Mouse (Mus musculus) adrenal gland (tissue): Measurements from ENCODE around the gene Slc39a2.
"Not testable (repeated sequence)": the region's sequence is repeated elsewhere in the genome, so short reads cannot be mapped to it uniquely, and the experiment has no call there.

Experiments used
- intact Hi-C: fragments of 180-260 bp; cut with DNase I; formaldehyde crosslinking; loops from one replicate; pipeline ENCODE4 v1.15.1; 2025
- long read RNA-seq, 2 experiments: library from polyadenylated mRNA; unstranded; transcript quantifications; one replicate each; pipeline ENCODE4 v2.0.0; 2020; ENCODE audit warnings: borderline replicate concordance in 1 of 2; ENCODE audit not compliant: insufficient replicate concordance in 1 of 2

Gene Slc39a2
- long read RNA-seq, experiment 1: 0 reads
- long read RNA-seq, experiment 2, partial matches to known transcripts: 1 of 1 reads
- long read RNA-seq, experiment 2, other reads (novel, unspliced or antisense): 0 of 1 reads

DNA sequence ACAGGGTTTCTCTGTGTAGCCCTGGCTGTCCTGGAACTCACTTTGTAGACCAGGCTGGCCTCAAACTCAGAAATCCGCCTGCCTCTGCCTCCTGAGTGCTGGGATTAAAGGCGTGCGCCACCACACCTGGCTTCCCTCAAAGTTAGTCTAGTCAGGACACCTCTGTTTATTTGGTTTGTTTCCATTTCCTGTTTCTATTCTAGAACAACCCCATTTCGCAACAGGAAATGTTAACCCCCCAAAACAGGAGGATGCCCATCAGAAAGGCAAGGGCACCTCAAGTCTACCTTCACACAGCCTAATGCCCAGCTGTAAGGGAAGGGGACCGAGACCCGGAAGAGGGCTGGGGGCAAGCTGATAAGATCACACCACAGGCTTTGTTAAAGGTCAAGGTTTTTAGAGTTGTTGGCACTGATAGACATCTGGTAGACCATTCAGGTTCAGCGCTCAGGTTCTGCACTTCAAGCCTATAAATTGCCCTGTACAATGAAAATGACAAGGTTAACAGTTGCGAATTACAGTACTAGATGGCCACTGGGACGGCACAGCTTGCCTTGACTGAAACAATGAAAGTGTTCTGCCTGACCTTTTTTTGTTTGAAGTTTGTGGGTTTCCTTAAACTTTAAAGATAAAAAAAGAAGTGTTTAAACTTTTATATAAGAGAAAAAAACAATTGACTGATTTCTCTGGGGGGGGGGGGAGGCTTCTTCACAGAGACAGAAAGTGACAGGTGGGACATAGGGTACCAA, at the start of gene Slc39a2:
Gene Slc39a2, plus strand, starts transcription at position 699 of the 749 bp plus-strand sequence.
- intact Hi-C loops: no loop called here

DNA sequence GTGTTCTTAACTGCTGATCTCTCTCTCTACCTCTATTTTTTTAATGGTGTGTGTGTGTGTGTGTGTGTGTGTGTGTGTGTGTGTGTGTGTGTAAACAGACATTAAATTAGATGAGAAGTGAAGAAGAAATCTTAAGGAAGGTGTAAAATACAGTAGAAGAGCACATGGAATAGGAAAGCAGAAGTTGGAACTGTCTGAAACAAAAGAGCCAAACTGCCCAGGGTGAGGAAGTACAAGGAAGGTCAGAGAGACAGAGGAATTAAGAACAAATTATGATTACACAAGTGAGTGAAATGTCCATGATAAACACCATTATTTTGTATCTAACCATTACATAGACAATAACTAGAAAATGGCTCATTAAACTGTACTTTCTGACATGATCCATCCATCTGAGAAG, 48.8 kb upstream of the Slc39a2 start:
- intact Hi-C loops: no loop called here

DNA sequence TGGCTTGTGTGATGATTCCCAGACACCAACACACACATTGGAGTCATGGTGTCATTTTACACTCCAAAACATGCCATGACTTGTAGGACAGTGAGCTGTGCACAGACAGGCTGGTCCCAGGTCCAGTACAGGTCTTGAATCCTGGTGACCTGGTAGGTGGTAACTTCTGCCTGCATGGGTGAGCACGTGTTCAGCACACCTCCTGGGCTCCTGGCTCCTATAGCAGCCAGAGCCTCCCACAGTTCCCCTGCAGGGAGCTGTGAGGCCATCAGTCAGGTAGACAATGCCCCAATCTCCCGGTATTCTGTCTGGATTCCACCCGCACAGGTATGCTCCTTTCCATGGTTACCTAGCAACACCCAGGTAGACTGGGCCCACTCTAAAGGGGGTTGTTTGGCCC, 46.1 kb upstream of the Slc39a2 start:
- intact Hi-C loops: no loop called here

DNA sequence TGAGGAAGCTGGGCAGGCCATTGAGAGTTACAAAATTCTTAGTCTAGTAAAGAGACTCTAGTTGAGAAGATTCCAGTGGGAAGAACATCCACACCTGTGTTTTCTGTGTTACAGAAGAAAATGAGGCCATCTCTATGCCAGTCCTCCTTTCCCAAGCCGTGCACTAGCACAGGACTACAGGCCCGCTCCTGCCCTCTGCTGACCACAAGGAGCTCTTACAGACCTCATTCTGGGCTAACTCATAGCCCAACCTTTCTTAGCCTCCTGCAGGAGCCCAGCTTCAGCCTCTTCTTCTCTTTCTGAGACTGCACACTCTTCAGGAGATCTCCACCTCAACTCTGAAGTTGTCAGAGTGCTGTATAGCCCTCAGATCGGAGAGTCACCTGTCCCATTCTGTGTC, 41.7 kb upstream of the Slc39a2 start:
- intact Hi-C loops: not testable (repeated sequence)

DNA sequence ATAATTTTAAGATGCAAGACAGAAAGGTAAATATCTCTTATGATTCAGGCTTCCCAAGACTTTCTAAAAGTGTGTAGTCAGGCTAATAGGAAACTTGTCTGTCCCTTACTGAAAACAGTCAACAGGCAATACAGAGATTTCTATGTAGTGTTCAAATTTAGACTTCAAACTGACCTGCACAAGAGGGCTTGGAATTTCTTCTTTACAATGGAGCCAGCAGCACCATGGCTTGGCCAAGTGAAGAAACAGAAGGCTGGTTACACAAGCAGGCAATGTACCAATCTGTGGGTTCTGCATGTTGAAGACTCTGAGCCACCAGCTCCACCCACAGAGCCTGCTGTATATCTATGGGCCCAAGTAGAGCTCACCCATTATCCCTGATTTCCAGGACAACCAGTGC, 39.3 kb upstream of the Slc39a2 start, which contains the start of gene Ear6:
Gene Ear6, plus strand, starts transcription at position 301 of the 400 bp plus-strand sequence.
- intact Hi-C loops: no loop called here

DNA sequence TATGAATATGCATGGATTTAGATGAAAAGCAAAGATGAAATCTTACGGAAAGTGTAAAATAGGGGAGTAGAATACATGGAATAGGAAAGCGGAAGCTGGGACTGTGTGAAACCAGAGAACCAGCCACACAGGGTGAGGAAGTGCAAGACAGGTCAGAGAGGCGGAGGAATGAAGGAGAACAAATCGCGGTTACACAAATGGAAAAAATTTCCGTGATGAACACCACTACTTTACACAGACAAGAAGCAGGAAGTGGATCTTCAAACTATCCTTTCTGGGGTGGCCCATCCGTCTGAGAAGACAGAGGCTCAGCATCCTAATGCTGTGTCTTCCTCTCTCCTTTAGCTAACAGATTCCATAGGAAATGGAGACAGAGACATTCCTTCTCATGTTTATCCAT, 37.4 kb upstream of the Slc39a2 start:
- intact Hi-C loops: not testable (repeated sequence)

DNA sequence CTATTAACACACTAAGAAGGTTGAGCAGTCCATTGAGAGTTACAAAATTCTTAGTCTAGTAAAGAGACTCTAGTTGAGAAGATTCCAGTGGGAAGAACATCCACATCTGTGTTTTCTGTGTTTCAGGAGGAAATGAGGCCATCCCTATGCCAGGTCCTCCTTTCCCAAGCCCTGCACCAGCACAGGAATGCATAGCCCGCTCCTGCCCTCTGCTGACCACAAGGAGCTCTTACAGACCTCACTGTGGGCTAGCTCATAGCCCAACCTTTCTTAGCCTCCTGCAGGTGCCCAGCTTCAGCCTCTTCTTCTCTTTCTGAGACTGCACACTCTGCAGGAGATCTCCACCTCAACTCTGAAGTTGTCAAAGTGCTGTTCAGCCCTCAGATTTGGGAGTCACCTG, 29.1 kb upstream of the Slc39a2 start:
- intact Hi-C loops: not testable (repeated sequence)

DNA sequence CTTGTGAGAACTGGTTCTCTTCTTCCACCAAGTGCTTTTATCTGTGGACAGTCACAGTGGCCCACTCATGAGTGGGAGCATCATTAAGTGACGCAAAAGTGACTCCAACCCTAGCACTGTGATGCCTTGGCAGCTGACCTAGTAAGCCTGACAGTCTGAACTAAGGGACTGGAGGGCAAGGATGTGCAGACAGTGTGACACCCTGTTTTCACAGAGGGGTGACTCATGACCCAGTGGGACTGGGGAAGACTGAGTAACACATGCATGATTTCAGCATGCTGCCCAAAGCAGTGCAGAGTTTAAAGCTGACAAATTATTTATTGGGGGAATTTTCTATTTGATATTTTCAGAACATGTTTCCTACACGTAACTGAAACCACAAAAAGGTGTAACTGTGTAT, 21.9 kb upstream of the Slc39a2 start:
- intact Hi-C loops: no loop called here

DNA sequence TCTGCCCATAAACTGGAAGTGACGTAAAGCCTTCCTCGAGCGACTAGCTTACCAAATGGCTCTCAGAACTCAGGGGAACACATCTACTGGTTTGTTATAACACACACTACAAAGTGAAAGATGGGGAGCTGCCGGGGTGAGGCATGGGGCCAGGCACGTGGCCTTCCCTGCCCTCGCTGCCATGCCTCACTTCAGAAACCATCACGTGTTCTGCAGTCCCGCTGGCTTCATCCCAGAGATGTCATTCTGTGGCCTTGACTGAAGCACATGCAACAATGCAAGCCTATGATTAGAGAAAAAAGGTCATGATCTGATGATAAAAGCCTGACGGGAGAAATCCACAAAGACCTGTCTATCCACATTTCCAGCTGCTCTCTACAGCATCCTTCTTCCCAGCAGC, 20.9 kb upstream of the Slc39a2 start:
- intact Hi-C loops: no loop called here

DNA sequence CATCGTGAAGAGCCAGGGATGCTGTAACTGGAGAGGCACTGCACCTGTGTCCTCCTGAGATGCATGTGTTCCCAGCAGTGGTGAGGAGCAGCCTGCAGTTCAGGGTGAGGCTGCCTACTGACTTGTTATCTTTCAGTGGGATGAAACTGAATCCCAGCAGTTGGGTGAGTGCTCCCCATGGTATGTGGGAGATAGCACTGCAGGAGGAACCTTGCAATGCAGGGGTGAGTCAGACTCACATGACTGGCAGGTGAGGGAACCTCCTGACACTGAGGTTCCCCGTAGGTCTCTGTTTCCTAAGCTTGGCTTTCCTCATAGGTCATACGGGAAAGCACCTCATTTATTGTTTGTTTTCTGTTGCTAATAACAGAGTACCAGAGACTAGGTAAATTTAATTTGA, 15.2 kb upstream of the Slc39a2 start:
- intact Hi-C loops: no loop called here

DNA sequence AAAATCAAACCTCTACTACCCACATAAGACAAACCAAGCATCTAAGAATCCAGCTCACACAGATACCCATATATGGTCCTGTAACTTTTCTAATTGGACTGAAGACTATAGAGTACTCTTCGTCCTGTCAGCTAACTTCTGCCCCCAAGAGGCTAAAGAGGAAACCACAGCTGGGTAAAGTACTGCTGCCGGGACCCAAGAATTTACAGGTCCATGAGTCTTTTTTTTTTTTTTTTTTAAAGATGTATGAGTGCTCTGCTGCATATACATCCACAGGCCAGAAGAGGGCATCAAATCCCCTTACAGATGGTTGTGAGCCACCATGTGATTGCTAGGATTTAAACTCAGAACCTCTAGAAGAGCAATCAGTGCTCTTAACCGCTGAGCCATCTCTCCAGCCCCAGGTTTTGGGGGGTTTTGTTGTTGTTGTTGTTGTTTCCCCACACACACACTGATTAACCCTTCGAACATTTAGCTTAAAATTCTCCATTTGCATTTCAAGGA, 9.1 kb upstream of the Slc39a2 start:
- intact Hi-C loops: no loop called here

DNA sequence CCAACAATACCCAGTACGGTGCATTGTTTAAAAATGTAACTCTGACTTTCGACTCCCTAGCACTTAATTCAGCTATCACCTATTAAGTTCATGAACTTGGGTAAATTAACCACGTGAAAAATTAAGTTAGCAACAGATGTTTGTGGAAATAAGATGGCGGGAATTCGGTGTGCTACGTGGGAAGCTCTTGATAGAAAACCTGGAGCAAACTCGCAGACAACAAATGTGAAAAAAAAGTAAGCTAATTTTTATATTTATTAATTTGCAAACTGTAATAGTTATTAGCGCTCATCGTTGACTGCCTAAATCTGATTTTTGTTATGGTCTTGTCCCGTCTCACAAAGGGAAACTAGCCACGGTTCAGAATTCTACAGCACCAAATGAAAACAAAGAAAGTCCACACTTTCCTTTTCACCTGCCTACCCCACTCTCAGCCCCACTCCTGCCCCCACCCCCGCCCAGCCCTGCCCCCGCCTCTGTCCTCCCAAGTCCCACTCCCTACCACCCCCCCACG, 8.6 kb upstream of the Slc39a2 start:
- intact Hi-C loops: no loop called here

DNA sequence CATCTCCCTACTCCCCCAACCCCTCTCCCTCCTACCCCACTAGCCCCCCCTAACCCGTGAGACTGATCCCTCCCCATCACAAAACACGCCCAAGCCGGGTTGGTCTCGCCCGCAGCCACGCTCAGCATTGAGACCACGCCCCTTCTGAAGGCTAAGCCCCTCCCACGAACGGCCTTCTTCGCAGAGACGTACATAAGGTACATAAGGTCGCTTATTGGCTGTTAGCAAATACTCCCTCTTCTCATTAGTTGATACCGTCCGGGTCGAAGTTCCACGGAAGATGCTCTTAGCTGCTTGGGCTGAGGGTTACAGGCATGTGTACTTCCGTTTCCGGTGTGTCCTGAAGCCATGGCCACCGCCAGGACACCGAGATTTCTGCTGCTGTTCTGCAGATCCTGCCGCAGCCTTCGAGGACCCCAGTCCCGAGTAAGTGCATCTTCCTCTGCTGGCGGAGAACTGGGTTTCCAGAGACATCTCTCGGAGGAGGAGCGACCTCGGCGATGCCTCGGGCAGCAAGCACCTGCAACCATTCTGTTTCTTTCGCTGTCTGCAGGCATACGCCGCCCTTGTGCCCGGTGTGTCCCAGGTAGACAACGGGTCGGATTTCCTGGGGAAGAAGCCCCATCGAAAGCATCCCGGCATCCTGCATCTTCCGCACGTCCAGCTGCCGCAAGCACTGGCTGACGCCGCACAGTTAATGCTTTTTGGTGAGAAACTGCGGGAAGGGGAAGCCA, 7.9 kb upstream of the Slc39a2 start, which contains the start of gene Mettl17:
Gene Mettl17, plus strand, starts transcription at position 245 of the 734 bp plus-strand sequence.
- intact Hi-C loops: no loop called here

DNA sequence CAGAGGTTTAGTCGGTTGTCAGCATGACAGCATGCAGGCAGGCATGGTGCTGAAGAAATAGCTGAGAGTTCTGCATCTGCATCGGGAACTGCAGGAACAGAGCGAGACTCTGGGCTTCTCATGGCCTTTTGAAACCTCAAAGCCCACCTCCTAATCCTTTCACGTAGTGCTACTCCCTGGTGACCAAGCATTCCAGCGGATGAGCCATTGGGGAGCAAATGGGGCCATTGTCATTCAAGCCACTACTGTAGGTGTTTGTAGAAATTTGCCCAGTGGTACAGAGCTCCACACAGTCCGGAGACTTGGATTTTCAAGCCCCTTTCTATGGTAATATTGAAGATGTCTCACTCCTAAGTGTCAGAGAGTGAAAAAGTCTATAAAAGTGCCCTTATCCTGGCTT, 6.6 kb upstream of the Slc39a2 start:
- intact Hi-C loops: no loop called here

DNA sequence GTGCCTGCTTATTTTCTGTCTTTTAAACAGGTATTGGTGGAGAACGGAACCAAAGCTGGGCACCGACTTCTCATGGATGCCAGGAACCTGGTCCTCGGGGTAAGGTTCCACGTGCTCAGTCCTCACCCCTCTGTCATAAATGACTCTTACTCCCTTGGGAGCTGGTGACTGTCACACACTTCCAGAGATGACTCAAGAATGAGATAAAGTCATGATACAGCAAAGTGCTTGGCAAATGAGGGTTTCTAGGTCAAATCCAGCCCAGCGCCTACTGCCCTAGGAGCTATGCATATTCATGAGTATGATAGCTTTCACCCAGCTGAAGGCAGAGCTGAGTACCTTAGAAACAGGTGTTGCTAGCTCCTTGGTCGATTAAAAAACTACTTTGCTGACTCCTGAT, 2.9 kb upstream of the Slc39a2 start:
- intact Hi-C loops: no loop called here

DNA sequence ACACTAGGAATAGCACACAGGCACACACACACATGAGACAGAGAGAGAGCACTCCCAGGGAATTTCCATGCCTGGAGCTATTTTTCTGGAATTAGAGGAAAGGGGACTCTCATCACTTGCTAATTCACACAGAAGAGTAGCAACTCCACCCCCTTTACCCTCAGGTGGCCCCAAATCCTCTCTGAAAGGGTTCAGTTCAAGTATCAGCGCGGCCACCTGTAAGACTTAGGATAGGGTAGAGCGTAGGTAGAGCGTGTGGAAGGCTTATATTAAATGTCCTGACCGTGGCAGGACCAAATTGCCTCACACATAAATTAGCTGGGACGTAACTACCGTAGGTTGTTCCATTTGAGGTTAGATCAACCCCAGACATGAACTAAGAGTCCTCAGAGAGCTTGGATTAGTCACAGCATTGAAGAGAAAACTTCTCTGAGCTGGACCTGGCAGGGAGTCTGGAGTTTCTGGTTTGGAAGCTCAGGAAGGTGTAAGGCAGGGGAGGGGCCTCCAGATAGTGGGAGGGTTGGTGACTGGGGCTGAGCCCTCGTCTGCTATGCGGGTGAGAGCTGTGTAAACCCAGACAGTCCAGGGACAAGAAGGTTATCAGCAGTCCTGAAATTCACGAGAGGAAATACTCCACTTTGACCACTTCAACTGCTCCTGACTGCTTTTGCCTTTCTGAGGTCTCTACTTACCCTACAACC, 555 bp downstream of the Slc39a2 start:
- intact Hi-C loops: no loop called here

DNA sequence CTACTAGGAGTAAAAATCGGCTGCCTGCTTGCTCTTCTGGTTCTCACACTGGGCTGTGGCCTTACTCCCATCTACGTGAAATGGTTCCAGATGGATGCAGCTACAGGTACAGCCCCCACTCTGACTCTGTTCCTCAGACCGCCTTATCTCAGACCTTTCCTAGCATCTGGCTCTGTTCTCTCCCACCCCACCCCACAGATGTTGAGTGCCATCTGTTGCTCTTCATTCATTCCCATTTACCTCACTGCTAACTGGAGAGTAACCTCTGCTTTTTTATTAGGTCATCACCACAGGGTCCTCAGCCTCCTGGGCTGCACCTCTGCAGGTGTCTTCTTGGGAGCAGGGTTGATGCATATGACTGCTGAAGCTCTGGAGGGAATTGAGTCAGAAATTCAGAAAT, 1.1 kb downstream of the Slc39a2 start:
- intact Hi-C loops: no loop called here

DNA sequence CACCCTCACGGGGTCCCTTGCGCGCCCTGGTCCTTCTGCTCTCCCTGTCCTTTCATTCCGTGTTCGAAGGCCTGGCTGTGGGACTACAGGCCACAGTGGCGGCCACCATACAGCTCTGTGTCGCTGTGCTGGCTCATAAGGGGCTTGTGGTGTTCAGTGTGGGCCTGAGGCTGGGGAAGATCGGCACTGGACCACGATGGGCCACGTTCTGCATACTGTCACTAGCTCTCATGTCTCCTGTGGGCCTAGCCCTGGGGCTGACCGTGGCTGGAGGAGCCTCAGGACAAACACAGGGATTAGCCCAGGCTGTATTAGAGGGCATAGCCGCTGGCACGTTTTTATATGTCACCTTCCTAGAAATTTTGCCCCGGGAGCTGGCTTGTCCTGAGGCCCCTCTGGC, 2.4 kb downstream of the Slc39a2 start:
- intact Hi-C loops: no loop called here

DNA sequence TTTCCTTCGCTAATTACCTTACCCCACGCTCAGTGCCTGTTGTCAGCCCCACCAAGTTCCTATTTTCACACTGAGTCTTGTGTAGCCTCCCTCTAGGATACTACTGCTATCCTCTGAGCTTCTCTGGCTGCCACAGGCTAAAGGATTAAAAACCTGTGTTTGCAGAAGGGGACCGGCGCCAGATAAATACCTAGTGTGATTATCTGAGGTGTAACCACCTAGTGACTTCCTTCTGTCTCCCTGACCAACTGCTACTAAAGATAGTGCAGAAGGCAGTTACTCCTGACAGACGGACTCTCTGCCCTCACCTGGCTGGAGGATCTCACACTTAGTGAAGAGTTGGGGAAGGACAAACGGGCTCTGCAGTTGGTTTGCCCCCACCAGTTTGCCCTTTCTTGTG, 3.3 kb downstream of the Slc39a2 start:
- intact Hi-C loops: no loop called here

DNA sequence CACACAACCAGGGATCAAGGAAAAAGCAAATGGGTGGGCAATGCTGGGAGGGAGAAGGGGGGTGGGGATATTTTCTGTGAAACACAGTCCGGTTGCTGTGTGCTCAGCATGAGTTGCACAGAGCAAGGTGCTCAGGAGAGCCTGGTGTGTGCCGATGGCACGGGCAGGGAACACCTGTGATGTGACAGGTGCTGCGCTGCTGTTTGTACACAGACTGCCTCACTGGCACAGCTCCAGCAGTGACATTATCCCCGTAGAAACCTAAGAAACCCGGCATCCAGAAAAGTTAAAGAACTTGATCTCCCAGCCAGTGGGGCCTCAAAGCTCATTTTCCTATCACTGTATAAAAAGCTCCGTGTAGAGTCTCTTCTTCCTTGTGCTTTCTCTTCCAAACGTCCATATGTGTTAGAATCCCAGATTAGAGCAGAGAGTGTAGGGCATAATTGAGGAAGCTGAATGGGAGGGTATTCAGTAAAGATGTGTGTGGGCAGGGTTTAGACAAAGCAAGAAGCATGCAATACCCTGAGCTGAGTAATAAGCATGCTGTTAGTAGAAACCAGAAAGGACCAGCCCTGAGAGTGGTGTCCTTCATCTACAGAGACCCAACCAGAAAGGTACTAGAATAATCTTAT, 4.0 kb downstream of the Slc39a2 start:
- intact Hi-C loops: no loop called here

DNA sequence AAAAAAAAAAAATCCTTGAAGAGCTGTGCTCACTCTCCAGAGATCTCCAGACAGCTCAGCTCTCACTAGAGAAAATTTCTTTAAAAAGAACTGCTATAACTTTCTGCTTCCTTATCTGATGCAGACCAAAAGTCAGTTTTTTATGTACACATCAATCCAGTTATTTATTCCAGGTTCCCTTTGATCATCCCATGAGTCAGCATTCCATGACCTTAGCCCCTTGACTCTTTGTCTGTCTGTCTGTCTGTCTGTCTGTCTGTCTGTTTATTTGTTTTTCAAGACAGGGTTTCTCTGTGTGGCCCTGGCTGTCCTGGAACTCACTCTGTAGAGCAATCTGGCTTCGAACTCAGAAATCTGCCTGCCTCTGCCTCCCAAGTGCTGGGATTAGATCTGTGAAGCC, 6.7 kb downstream of the Slc39a2 start:
- intact Hi-C loops: no loop called here
